Mouse (Mus musculus) ES-E14 (cell line): ENCODE results near the gene Slc33a1. TPM values are rescaled to one million over a fixed set of nuclear protein-coding genes. Genes with fewer than 3 reads are reported as not detected.

Source experiments
- DNase-seq: peaks from one replicate; pipeline ENCODE4 v3.0.0-alpha.2; 2013; ENCODE audit warnings: low read depth, low spot score
- H3K27ac ChIP-seq: 2 replicates; pipeline ENCODE4 v1.5.1; 2012; ENCODE audit warnings: low read depth, mild to moderate bottlenecking, low read length, moderate library complexity, mixed read lengths; ENCODE audit not compliant: poor library complexity, insufficient read depth, severe bottlenecking
- H3K36me3 ChIP-seq: 2 replicates; pipeline ENCODE4 v1.6.1; 2012; ENCODE audit warnings: mild to moderate bottlenecking, low read length, moderate library complexity, mixed read lengths; ENCODE audit not compliant: control insufficient read depth, poor library complexity, insufficient read depth, severe bottlenecking
- H3K4me1 ChIP-seq, 2 experiments: fragments of 150-350 bp in 1 of 2; sonication (generic) in 1 of 2; 2 replicates each; pipeline ENCODE4 v1.6.1; 2012; ENCODE audit warnings: low read length in 2 of 2, mild to moderate bottlenecking in 1 of 2, mixed read lengths in 1 of 2; ENCODE audit not compliant: control insufficient read depth in 2 of 2, insufficient read depth in 2 of 2, poor library complexity in 1 of 2
- H3K4me3 ChIP-seq, 2 experiments: fragments of 150-350 bp in 1 of 2; sonication (generic) in 1 of 2; 2 replicates each; pipeline ENCODE4 v1.5.1; 2012; ENCODE audit warnings: low read length in 2 of 2, low read depth in 1 of 2, mild to moderate bottlenecking in 1 of 2, mixed read lengths in 1 of 2; ENCODE audit not compliant: insufficient read depth in 1 of 2, poor library complexity in 1 of 2, severe bottlenecking in 1 of 2
- H3K9ac ChIP-seq: 2 replicates; pipeline ENCODE4 v1.6.1; 2012; ENCODE audit warnings: low read depth, mild to moderate bottlenecking, low read length, mixed read lengths; ENCODE audit not compliant: poor library complexity, insufficient read depth, severe bottlenecking
- H3K9me3 ChIP-seq: fragments of 150-350 bp; sonication (generic); 2 replicates; pipeline ENCODE4 v1.6.1; 2012; ENCODE audit warnings: low read depth, mild to moderate bottlenecking, low read length; ENCODE audit not compliant: control insufficient read depth, insufficient read depth
- CHD2 ChIP-seq: IDR thresholded peaks from 2 replicates; pipeline ENCODE4 v1.6.1; 2014; ENCODE audit warnings: mild to moderate bottlenecking, low read depth, low read length, inconsistent platforms
- HCFC1 ChIP-seq: IDR thresholded peaks from 2 replicates; pipeline ENCODE4 v1.6.1; 2012; ENCODE audit warnings: low read length, inconsistent platforms, borderline replicate concordance; ENCODE audit not compliant: insufficient read depth
- MAFK ChIP-seq: IDR thresholded peaks from 2 replicates; pipeline ENCODE4 v1.6.1; 2014; ENCODE audit warnings: mild to moderate bottlenecking, low read depth, low read length, inconsistent platforms; ENCODE audit not compliant: insufficient read depth
- ZC3H11A ChIP-seq: IDR thresholded peaks from 2 replicates; pipeline ENCODE4 v1.6.1; 2012; ENCODE audit warnings: low read depth, mild to moderate bottlenecking, inconsistent platforms, low read length, borderline replicate concordance
- ZNF384 ChIP-seq: IDR thresholded peaks from 2 replicates; pipeline ENCODE4 v1.6.1; 2012; ENCODE audit warnings: low read depth, low read length, inconsistent platforms
- in situ Hi-C, 2 experiments: fragments of 600-800 bp; cut with MboI; formaldehyde crosslinking; loops; one replicate each; pipeline ENCODE4 v1.15.1; 2025; ENCODE audit warnings: low sequenced_read_pairs in 2 of 2, inconsistent platforms in 1 of 2; ENCODE audit not compliant: unreplicated experiment in 2 of 2
- total RNA-seq: library from RNA; depleted of rRNA; stranded (reverse); fragments of 300-350 nt; gene quantifications from 2 replicates; pipeline ENCODE4 v1.2.3, GENCODE M21; 2012

The Slc33a1 gene
- total RNA-seq, 1 experiment, result 22.1 TPM

- Histone ChIP-seq H3K4me3 (no peak overlapping the region), H3K27ac (no peak overlapping the region), H3K36me3 (no peaks in the 10 kb centered on the region; the same call in 1 of the 2 replicates), H3K9ac (no peak overlapping the region), H3K4me1 (no peaks in the 10 kb centered on the region), H3K9me3 (no peaks in the 10 kb centered on the region)
- TF ChIP-seq CHD2, result no peak
- TF ChIP-seq ZNF384, result no peak
- no peak for TF ChIP-seq HCFC1
- no peak for TF ChIP-seq MAFK
- TF ChIP-seq ZC3H11A, result no peak
- no peak for DNase-seq
- in situ Hi-C loops, result no loop called here
These were observed 14.7 kb downstream of the Slc33a1 start for GRCm38 (mm10) chr3:63949837-63950236.

- DNase-seq, result no peak
These were observed 23.2 kb downstream of the Slc33a1 start for GRCm38 (mm10) chr3:63941204-63941850.

GRCm38 (mm10) chr3:63938928-63939327, 25.6 kb downstream of the Slc33a1 start:
- TF ChIP-seq ZNF384 (no peak), CHD2 (no peak), ZC3H11A (no peak), MAFK (no peak), HCFC1 (no peak)
- Histone ChIP-seq H3K9ac (no peak overlapping the region), H3K27ac (no peak overlapping the region), H3K9me3 (no peaks in the 10 kb centered on the region), H3K4me1 (no peaks in the 10 kb centered on the region), H3K4me3 (no peak overlapping the region), H3K36me3 (no peaks in the 10 kb centered on the region)
- no peak for DNase-seq
- in situ Hi-C loops, result no loop called here

More at GRCm38 (mm10) chr3:63941204-63941850, 23.2 kb downstream of the Slc33a1 start:
- in situ Hi-C loops, result no loop called here
- no peak overlapping the region for H3K4me3 ChIP-seq
- no peak for TF ChIP-seq MAFK
- no peak for TF ChIP-seq CHD2
- TF ChIP-seq HCFC1, result no peak
- TF ChIP-seq ZNF384, result no peak
- no peak for TF ChIP-seq ZC3H11A
- no peaks in the 10 kb centered on the region for H3K4me1 ChIP-seq
- H3K36me3 ChIP-seq, result no peaks in the 10 kb centered on the region
- no peak overlapping the region for H3K9ac ChIP-seq
- H3K9me3 ChIP-seq, result no peaks in the 10 kb centered on the region
- H3K27ac ChIP-seq, result no peak overlapping the region

GRCm38 (mm10) chr3:63928878-63929859, 35.4 kb downstream of the Slc33a1 start, which contains the start of gene E130311K13Rik:
TSS of gene E130311K13Rik (minus strand) at chr3:63929472.
- in situ Hi-C loops, result no loop called here
- DNase-seq, result peak; percentile 67
- Histone ChIP-seq H3K27ac (no peak within 1 kb of the TSS), H3K36me3 (no peaks in the 10 kb centered on the region), H3K9me3 (no peaks in the 10 kb centered on the region), H3K4me1 (no peaks in the 10 kb centered on the region), H3K4me3 (peak within 1 kb of the TSS; percentile 72 to 77), H3K9ac (peak within 1 kb of the TSS; percentile 96)
- TF ChIP-seq ZNF384 (peak; percentile 74), HCFC1 (peak; percentile 26; the same call in 1 of the 2 replicates), ZC3H11A (no peak), CHD2 (no peak), MAFK (no peak)
